Mouse (Mus musculus) gastrocnemius, postnatal 10 days (tissue): ENCODE measurements around the gene Prss22. TPM values are rescaled to one million over a fixed set of nuclear protein-coding genes. Genes with fewer than 3 reads are reported as not detected.
A peak's percentile ranks its signal among the peaks of the same experiment; 100 is the strongest.
"Not testable (repeated sequence)": the region's sequence is repeated elsewhere in the genome, so short reads cannot be mapped to it uniquely, and the experiment has no call there.

Experiments
- DNase-seq: peaks from one replicate; pipeline ENCODE4 v3.0.0; 2021; ENCODE audit warnings: mixed read lengths
- total RNA-seq, 2 experiments: library from RNA; stranded (reverse); gene quantifications; 2 replicates each; pipeline ENCODE4 v1.2.3; 2021

The Prss22 gene
- total RNA-seq, 2 experiments from 2014 or later: not detected

DNA sequence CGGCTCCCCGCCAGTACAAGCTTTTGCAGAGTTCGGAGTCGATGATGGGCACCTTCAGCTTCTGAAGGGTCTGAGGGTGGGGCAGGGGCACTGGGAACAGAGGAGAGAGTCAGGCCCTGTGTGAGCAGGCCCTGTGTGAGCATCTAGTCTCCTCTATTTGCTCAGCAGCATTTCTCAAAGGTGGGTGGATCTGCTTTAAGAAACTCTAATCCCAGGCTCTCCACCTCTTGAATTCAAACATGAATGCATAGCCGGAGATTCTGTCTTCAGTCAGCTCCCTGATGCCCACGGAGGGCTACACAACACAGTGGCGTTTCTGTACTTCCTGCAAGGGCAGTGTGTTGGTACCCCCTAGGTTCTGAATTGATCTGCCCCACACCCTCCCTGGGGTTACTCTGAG, 3.2 kb downstream of the Prss22 start:
- DNase-seq: no peak

DNA sequence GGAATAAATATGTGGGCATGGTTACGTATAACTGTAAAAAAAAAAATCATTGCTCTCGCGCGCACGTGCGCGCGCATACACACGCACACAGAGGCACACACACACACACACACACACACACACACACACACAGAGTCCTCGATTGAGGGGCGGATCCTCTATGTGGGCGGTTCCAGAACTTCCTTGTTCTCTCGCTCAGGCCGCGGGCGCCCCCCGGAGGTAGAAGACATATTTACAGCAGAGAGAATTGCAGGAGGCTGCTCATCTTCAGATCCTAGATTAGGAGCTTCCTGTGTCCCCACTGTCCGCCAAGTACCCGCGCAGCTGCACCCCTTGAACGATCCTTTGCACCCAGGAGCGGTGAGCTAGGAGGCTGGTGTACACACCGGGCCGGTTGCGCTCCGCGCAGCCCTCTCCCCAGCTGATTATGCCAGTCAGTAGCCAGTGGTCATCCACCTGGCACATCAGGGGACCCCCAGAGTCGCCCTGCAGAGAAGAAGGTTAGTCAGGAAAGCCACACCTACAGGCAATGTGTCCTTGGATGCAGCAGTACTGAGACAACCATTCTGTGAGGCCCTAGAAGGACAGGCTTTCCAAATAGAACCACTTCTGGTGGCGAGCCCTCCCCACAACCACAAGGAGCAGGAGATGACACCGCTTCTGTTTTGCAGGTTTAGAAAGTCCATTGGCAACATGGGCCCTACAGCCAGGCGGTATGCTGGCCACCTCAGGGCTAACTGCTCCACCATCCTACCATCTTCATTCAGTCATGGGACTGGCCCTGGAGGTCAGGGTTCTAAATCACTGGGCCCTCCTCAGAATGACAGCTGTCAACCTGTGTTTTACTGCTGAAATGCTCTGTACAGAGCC, 4.1 kb downstream of the Prss22 start:
- DNase-seq: peak; percentile 94

DNA sequence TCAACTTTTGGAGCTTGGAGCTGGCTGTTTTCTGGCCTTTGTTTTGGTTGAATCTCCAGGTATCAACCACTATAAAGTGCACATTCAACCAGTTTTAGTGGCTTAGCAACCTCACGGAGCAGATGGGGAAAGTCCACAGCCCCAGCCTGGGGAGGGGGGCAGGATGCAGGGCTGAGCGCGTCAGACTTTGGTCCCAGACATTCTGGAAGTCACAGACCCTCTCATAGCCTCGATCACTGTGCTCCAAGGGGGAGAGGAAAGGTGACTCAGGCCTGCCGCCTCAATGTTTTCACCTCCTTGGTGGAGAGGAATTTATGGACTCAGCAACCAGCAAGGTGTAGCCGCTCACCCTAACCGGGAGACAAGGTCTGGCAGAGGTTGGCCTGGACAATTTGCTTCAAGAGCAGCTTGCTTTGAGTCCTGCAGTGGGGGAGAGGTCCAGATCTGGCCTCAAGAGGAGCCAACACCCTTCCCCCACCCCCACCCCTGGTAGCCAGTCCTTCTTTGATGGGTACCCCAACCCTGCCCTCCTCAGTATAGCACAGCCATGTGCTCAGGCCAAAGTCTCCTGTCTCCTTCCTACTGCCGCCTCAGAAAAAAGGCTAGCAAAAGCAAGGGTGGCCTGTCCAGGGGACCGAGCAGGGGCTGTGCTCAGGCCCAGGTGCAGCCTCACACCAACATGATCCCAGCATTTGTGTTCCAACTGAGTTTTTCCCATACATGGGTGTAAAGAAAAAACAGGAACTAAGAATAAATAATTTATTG, 4.9 kb downstream of the Prss22 start:
- no peak for DNase-seq

- DNase-seq: no peak
These were observed 8.1 kb downstream of the Prss22 start for GRCm38 (mm10) chr17:23989802-23990201.

DNA sequence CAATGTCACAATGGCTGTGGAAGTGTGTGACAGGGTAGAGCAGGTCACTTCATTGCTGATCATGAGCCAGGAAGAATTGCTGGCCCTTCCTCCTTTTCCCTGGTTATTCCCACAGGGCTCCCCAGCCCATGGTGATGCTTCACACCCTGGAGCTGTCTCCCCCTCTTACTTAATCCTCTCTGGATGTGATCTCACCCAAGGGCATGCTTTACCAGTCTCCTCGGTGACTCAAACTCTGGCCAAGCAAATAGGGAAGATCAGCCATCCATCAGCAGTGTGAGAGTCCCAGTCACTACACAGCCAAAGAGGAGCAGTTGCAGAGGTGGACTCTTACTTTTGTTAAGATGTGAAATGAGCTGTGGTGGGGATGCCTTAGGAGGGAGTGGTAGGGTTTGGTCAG, 12.9 kb downstream of the Prss22 start:
- no peak for DNase-seq

DNA sequence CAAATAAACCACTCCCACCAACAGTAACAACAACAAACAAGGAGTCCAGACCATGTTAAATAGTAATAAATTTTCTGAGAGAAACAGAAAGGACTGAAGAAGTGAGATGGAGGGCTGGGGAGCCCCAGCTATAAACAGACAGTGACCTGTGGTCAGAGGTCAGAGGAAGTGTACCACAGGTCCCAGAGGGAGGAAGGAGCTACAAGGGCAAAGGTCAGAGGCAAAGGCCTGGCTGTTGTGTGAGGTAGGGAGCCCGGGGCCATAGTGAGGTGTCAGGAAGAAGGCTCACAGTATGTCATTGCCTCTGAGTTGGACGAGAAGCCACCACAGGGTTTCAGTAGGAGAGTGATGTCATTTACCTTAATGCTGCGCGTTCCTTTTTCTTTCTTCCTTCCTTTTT, 15.0 kb downstream of the Prss22 start:
- no peak for DNase-seq

DNA sequence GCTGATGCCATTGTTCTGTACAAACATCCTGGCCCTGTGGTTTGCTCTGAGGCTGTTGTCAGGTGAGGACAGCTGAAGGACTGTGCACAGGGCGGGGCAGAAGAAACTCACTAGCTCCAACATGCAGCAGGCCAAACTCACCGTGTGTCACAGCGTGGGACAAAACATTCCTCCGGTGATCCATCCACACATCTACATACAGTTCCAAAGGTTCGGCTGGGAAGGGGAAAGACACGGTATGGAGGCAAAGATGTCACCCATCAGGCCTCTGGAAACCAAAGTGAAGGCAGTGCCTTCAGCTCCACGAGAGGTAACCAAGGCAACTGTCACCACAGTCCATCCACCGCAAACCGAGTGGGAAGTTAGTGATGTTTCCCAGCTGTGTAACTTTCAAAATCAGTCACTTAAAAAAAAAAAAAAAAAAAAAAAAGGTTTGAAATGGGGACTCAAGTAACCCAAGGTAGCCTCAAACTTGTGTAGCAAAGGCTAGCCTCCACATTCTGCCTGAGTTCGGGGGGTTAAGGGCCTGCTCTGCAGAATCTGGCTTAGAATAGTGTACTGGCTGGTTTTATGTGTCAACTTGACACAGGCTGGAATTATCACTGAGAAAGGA, 17.5 kb downstream of the Prss22 start, which contains the start of gene Prss30:
Prss30 (minus strand) TSS at position 270 of the 613 bp plus-strand sequence.
- no peak for DNase-seq

DNA sequence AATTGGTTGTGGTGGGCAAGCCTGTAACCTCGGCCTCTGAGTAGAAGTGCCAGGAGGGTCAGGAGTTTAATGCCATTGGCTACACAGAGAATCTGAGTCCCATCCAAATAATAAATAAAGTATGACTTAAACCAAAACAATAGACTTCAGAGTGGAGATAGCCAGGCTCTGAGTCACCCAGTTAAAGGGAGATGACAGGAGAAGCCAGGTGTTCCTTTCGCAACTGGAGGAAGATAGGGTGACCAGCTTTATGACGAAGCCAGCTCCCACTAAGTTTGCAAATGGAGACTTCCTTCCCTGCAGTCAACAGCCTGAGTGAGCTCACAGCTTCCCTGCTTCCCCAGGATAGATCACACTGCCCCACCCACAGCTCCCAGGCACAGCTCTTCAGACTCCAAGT, 18.4 kb downstream of the Prss22 start:
- no peak for DNase-seq

GRCm38 (mm10) chr17:23976665-23977064, 21.2 kb downstream of the Prss22 start:
- no peak for DNase-seq

GRCm38 (mm10) chr17:23971315-23971714, 26.6 kb downstream of the Prss22 start:
- DNase-seq: no peak

GRCm38 (mm10) chr17:23969231-23969630, 28.7 kb downstream of the Prss22 start:
- DNase-seq: peak; percentile 74

DNA sequence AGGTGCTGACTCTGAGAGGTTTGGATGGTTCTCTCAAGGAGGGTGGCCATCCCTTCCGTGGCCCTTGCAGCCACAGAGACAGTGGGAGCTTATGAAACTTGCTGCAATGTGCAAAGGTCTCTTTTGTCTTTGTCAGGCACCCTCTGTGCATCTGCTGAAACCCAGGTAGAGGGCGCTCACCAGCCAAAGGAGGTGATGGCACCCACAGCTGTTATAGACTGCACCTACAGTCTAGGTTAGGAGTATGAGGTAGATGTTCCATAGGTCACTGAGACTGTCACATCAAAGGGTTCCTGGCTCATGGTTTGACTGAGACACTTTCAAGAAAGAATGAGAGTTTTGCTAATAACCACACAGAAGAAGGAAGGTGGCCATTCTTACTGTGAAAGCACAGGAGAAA, 29.1 kb downstream of the Prss22 start:
- no peak for DNase-seq

GRCm38 (mm10) chr17:23966658-23967401, 31.1 kb downstream of the Prss22 start:
- no peak for DNase-seq

- DNase-seq: no peak
These were observed 32.0 kb downstream of the Prss22 start for GRCm38 (mm10) chr17:23965805-23966425.

GRCm38 (mm10) chr17:23961573-23962122, 36.3 kb downstream of the Prss22 start:
- no peak for DNase-seq

- peak; percentile 68 for DNase-seq
These were observed 37.7 kb downstream of the Prss22 start for GRCm38 (mm10) chr17:23960084-23960738.

DNA sequence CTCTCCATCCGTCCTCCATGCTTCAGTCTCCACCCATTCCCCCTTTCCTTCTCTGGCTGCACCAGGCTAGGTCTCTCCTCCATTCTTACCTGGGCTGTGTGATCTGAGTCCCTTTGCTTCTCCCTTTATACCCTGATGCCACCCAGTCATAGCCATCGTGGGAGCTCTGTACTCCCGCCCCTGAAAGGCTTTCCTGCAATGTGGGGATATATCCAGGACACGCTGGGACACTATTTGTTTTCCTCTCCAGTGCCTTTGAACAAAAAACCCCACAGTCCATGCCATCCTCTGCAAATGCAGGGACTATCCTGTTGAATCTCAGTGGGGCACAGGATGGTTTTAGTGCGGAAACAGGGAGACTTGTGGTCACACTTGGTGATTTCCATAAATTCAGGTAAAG, 42.7 kb downstream of the Prss22 start, which contains the start of gene Sbpl:
Sbpl (minus strand) TSS at position 101 of the 400 bp plus-strand sequence.
- DNase-seq: no peak

DNA sequence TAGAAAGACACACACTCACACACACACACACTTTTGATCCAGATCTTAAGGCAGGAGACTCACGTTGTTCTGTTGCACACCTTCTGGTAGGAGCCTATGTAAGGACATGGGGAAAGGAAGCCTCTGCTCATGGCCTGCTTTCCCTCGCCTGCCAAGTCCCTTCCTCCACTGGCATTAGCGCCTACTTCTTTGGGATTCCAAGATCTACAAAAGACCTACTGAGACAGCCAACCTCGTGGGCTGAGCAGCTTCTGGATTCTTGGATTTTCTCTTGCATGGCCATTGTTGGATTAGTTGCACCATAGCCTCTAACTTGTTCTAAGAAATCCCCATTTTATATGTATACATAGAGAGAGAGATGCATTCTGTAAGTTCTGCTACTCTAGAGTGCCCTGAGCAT, 47.1 kb downstream of the Prss22 start:
- DNase-seq: not testable (repeated sequence)

- DNase-seq: no peak
These were observed 48.8 kb downstream of the Prss22 start for GRCm38 (mm10) chr17:23949068-23949467.

DNA sequence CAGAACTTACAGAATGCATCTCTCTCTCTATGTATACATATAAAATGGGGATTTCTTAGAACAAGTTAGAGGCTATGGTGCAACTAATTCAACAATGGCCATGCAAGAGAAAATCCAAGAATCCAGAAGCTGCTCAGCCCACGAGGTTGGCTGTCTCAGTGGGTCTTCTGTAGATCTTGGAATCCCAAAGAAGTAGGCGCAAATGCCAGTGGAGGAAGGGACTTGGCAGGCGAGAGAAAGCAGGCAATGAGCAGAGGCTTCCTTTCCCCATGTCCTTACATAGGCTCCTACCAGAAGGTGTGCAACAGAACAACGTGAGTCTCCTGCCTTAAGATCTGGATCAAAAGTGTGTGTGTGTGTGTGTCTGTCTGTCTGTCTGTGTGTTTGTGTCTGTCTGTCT, 50.4 kb downstream of the Prss22 start:
- DNase-seq: not testable (repeated sequence)
